Comparison of ENCODE assay signal across 22 mouse cellular contexts in genomic region chr5:148416461-148416860, GRCm38 (mm10). TPM values are rescaled to one million over a fixed set of nuclear protein-coding genes. Genes with fewer than 3 reads are reported as not detected.
DNase-seq lines count a peak whose midpoint lies in the region; ATAC-seq and TF ChIP-seq lines count a peak whose summit lies in the region.
"Had no signal": no experiment of that assay in that cellular context is flagged by ENCODE, and none has a peak within 500 bp of the region (broad histone marks: within the 10 kb centered on the region; RNA-seq: fewer than 3 reads in every experiment).

No protein-coding gene starts in this region.

- peak; percentile 85 for DNase-seq in heart, adult 11 months
- no peak for DNase-seq in heart, postnatal 4 days
- DNase-seq in midbrain, embryonic 11.5 days (ENCODE audit: low spot score, missing footprints): peak; percentile 64
- DNase-seq in yolk sac, embryonic 10.5 days (ENCODE audit: low spot score): peak; percentile 3
- no peak for DNase-seq in frontal cortex, postnatal 36 days (ENCODE audit: low spot score in 2 of 2)
- DNase-seq: adrenal gland, adult 2 months; adrenal gland, adult 8-10 months; adrenal gland, postnatal 10 days; adrenal gland, postnatal 14 days; adrenal gland, postnatal 25 days; adrenal gland, postnatal 36 days; B cell, adult 2 months; cerebellum, adult 11 months; cerebellum, adult 11-12 months had no signal

- H3K4me1 ChIP-seq in midbrain, embryonic 11.5 days (ENCODE audit: control insufficient read depth, insufficient read depth, low read length): no peaks in the 10 kb centered on the region
- H3K4me1 ChIP-seq in midbrain, embryonic 16.5 days (ENCODE audit: control insufficient read depth, insufficient read depth, low read length): no peaks in the 10 kb centered on the region
- H3K4me1 ChIP-seq in small intestine, adult 2 months (ENCODE audit: control insufficient read depth, insufficient read depth, insufficient read length, low read length): peaks cover 31% of the 10 kb centered on the region; the same call in 1 of the 2 replicates
- H3K4me1 ChIP-seq in intestine, embryonic 16.5 days (ENCODE audit: control insufficient read depth, insufficient read depth, low read length): peaks cover 2% of the 10 kb centered on the region; the same call in 1 of the 2 replicates

- TF ChIP-seq CTCF in small intestine, adult 2 months (IDR thresholded peaks at IDR 0.05; ENCODE audit: extremely low read depth, insufficient read length, insufficient replicate concordance, low read depth, low read length): no peak

- no peak overlapping the region for H3K4me2 ChIP-seq in midbrain, embryonic 11.5 days
- no peak overlapping the region for H3K4me2 ChIP-seq in midbrain, embryonic 16.5 days (ENCODE audit: low read length)
- H3K4me2 ChIP-seq in intestine, embryonic 16.5 days (ENCODE audit: low read depth, low read length): no peak overlapping the region

- no peak overlapping the region for H3K9ac ChIP-seq in midbrain, embryonic 11.5 days (ENCODE audit: low read length)
- H3K9ac ChIP-seq in midbrain, embryonic 16.5 days (ENCODE audit: low read depth, low read length): no peak overlapping the region
- no peak overlapping the region for H3K9ac ChIP-seq in intestine, embryonic 16.5 days (ENCODE audit: low read depth, low read length)

- H3K36me3 ChIP-seq in midbrain, embryonic 11.5 days (ENCODE audit: control insufficient read depth, insufficient read depth, low read length): no peaks in the 10 kb centered on the region
- H3K36me3 ChIP-seq in midbrain, embryonic 16.5 days (ENCODE audit: control insufficient read depth, insufficient read depth, low read length): no peaks in the 10 kb centered on the region
- H3K36me3 ChIP-seq in small intestine, adult 2 months (ENCODE audit: control insufficient read depth, insufficient read depth, low read length): no peaks in the 10 kb centered on the region
- H3K36me3 ChIP-seq in intestine, embryonic 16.5 days (ENCODE audit: control insufficient read depth, insufficient read depth, low read length): no peaks in the 10 kb centered on the region
- H3K36me3 ChIP-seq: G1E had no signal

- H3K27me3 ChIP-seq in midbrain, embryonic 11.5 days (ENCODE audit: control insufficient read depth, insufficient read depth, low read length): no peaks in the 10 kb centered on the region
- no peaks in the 10 kb centered on the region for H3K27me3 ChIP-seq in midbrain, embryonic 16.5 days (ENCODE audit: control insufficient read depth, insufficient read depth, low read depth, low read length)
- no peaks in the 10 kb centered on the region for H3K27me3 ChIP-seq in small intestine, adult 2 months (ENCODE audit: control insufficient read depth, insufficient read depth, low read length)
- H3K27me3 ChIP-seq in intestine, embryonic 16.5 days (replicated peaks; ENCODE audit: control insufficient read depth, insufficient read depth, low read length): no peaks in the 10 kb centered on the region
- H3K27me3 ChIP-seq: CH12.LX, Patski had no signal

- no peak for TF ChIP-seq POLR2A in small intestine, adult 2 months (IDR thresholded peaks at IDR 0.05; ENCODE audit: low read depth, low read length)

- H3K27ac ChIP-seq in midbrain, embryonic 11.5 days (ENCODE audit: low read depth, low read length): no peak overlapping the region
- no peak overlapping the region for H3K27ac ChIP-seq in midbrain, embryonic 16.5 days (ENCODE audit: low read length)
- peak overlapping the region; percentile 54 for H3K27ac ChIP-seq in small intestine, adult 2 months (ENCODE audit: insufficient read depth, low read depth, low read length)
- no peak overlapping the region for H3K27ac ChIP-seq in intestine, embryonic 16.5 days (ENCODE audit: low read length)

- 76% methylated on average over 10 of the region's 10 CpGs for WGBS in midbrain, embryonic 11.5 days
- 76% methylated on average over 10 of the region's 10 CpGs for WGBS in midbrain, embryonic 16.5 days
- 29% methylated on average over 10 of the region's 10 CpGs for WGBS in small intestine, adult 2 months
- WGBS in intestine, embryonic 16.5 days: 57% methylated on average over 10 of the region's 10 CpGs

- no peak for ATAC-seq in midbrain, embryonic 11.5 days (ENCODE audit: low FRiP score)
- no peak for ATAC-seq in midbrain, embryonic 16.5 days
- no peak; the same call in 1 of the 2 replicates for ATAC-seq in intestine, embryonic 16.5 days
- ATAC-seq: activated CD4-positive, CD25-positive, alpha-beta regulatory T cell, adult 4 months; CD4-positive, CD25-positive, alpha-beta regulatory T cell, adult 4 months; Patski had no signal

- H3K4me3 ChIP-seq in midbrain, embryonic 11.5 days (ENCODE audit: low read depth, low read length): no peak overlapping the region
- H3K4me3 ChIP-seq in midbrain, embryonic 16.5 days (ENCODE audit: low read depth, low read length): no peak overlapping the region
- no peak overlapping the region for H3K4me3 ChIP-seq in small intestine, adult 2 months (ENCODE audit: low read depth, low read length)
- H3K4me3 ChIP-seq in intestine, embryonic 16.5 days (ENCODE audit: low read length): no peak overlapping the region

- no peaks in the 10 kb centered on the region for H3K9me3 ChIP-seq in midbrain, embryonic 11.5 days (ENCODE audit: control insufficient read depth, low read length)
- H3K9me3 ChIP-seq in midbrain, embryonic 16.5 days (replicated peaks; ENCODE audit: control insufficient read depth, low read length, poor library complexity, severe bottlenecking): no peaks in the 10 kb centered on the region
- peaks cover 4% of the 10 kb centered on the region; the same call in 1 of the 2 replicates for H3K9me3 ChIP-seq in intestine, embryonic 16.5 days (ENCODE audit: control insufficient read depth, low read length)

RNA-seq across cellular contexts. Expression of gene Slc7a1, which starts 16.8 kb away (rescaled TPM):
- total RNA-seq in heart, postnatal 4 days (2021): 10 to 100 TPM; 32.6 to 34.6 TPM
- polyA plus RNA-seq in midbrain, embryonic 11.5 days (2014; fragmentation: Nextera tagmentation; extraction: Ambion mirVana): 18.3 and 20.6 TPM in 2 replicates
- 40.5 and 46.1 TPM in 2 replicates for polyA plus RNA-seq in midbrain, embryonic 16.5 days (2015; fragmentation: Nextera tagmentation; extraction: Ambion mirVana)
- polyA plus RNA-seq in small intestine, adult 2 months (2012; rRNA removed): 6.3 and 7.4 TPM in 2 replicates
- 20.0 and 22.5 TPM in 2 replicates for polyA plus RNA-seq in intestine, embryonic 16.5 days (2015; fragmentation: Nextera tagmentation; extraction: Ambion mirVana)

Comparison
In these comparisons a context has a peak if more than half of its experiments do, and no peak if none do; other contexts are left out.
1. DNase-seq: peak in heart, adult 11 months (single experiment), midbrain, embryonic 11.5 days (single experiment) and yolk sac, embryonic 10.5 days (single experiment); none in heart, postnatal 4 days (single experiment) and frontal cortex, postnatal 36 days (0 of 2).